Mouse (Mus musculus) myocyte (in vitro differentiated cells): ENCODE data around the gene Klf4.

Source experiments
- POLR2A ChIP-seq: IDR thresholded peaks from one replicate; pipeline ENCODE4 v1.6.1; 2011; ENCODE audit warnings: low read depth, mild to moderate bottlenecking, control low read depth, moderate library complexity; ENCODE audit not compliant: insufficient read length
- POLR2AphosphoS2 ChIP-seq: IDR thresholded peaks from one replicate; pipeline ENCODE4 v1.6.1; 2011; ENCODE audit warnings: low read depth, control low read depth; ENCODE audit not compliant: insufficient read length

DNA sequence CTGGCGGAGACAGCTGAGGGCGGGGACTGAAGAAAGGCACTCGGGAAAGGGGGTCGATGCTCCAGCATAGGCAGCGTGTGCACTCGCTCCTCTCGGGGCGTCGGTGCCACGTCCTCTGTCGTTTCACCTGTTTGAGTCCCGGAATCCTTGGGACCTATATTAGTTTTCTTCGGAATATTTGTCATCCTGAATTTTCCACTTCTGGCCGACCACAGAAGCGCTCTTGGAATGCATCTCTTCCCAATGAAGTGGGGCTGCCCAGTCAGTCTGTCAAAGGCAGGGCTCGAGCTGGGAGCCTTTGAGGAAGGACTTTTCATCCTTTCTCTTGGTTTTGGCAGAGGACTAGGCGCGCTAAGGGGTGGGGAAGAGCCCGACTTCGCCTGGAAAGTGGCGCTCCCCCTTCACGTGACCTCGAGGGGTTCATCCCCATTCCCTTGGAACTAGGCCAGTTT is 1.6 kb upstream of the Klf4 start:
- TF ChIP-seq POLR2AphosphoS2 (peak; percentile 85), POLR2A (peak; percentile 78)
